Mouse (Mus musculus): ENCODE measurements around the gene Ankle1. TPM values are rescaled to one million over a fixed set of nuclear protein-coding genes. Genes with fewer than 3 reads are reported as not detected.
A peak's percentile ranks its signal among the peaks of the same experiment; 100 is the strongest.

Gene Ankle1
- 39.5 and 40.9 TPM in 2 replicates for polyA plus RNA-seq (2015; fragmentation: Nextera tagmentation; extraction: Ambion mirVana)

GRCm38 (mm10) chr8:71405401-71406098 lies at the start of gene Ankle1:
Gene Ankle1, plus strand, starts transcription at chr8:71406010.
- H3K36me3 ChIP-seq = peaks cover 43% of the 10 kb centered on the region
- ATAC-seq (ENCODE audit: low read depth) (peak; percentile 87), DNase-seq (peak; percentile 97)
- peak within 1 kb of the TSS; percentile 89 for H3K4me2 ChIP-seq
- H3K4me3 ChIP-seq (replicated peaks) = peak within 1 kb of the TSS; percentile 98
- H3K4me1 ChIP-seq (replicated peaks) = peaks cover 41% of the 10 kb centered on the region
- peak within 1 kb of the TSS; percentile 98 for H3K9ac ChIP-seq
- H3K27ac ChIP-seq = peak within 1 kb of the TSS; percentile 87
- no peaks in the 10 kb centered on the region for H3K9me3 ChIP-seq (replicated peaks)
- 11% methylated on average over 33 of the region's 33 CpGs for WGBS (ENCODE audit: insufficient replicate concordance)
- H3K27me3 ChIP-seq = no peaks in the 10 kb centered on the region

- H3K4me1 ChIP-seq (replicated peaks) = no peaks in the 10 kb centered on the region
- H3K9me3 ChIP-seq (replicated peaks) = no peaks in the 10 kb centered on the region
- WGBS (ENCODE audit: insufficient replicate concordance) = 80% methylated on average over 3 of the region's 3 CpGs
- no peak overlapping the region for H3K4me2 ChIP-seq
- H3K27me3 ChIP-seq = no peaks in the 10 kb centered on the region
- DNase-seq (no peak), ATAC-seq (ENCODE audit: low read depth) (no peak)
- H3K27ac ChIP-seq = no peak overlapping the region
- H3K9ac ChIP-seq = no peak overlapping the region
- H3K4me3 ChIP-seq (replicated peaks) = no peak overlapping the region
- H3K36me3 ChIP-seq = peaks cover 73% of the 10 kb centered on the region
These were observed 47.8 kb upstream of the Ankle1 start for GRCm38 (mm10) chr8:71358026-71358425.

GRCm38 (mm10) chr8:71366771-71367528 lies 38.9 kb upstream of the Ankle1 start, which contains the start of gene Use1:
Gene Use1, plus strand, starts transcription at chr8:71366848.
- H3K4me3 ChIP-seq (replicated peaks) = peak within 1 kb of the TSS; percentile 65
- H3K27ac ChIP-seq = peak within 1 kb of the TSS; percentile 87
- DNase-seq = peak; percentile 89
- no peaks in the 10 kb centered on the region for H3K27me3 ChIP-seq
- peak; percentile 73 for ATAC-seq (ENCODE audit: low read depth)
- no peaks in the 10 kb centered on the region for H3K9me3 ChIP-seq (replicated peaks)
- H3K36me3 ChIP-seq = peaks cover 16% of the 10 kb centered on the region
- peak within 1 kb of the TSS; percentile 93 for H3K4me2 ChIP-seq
- WGBS (ENCODE audit: insufficient replicate concordance) = under 1% methylated on average over 56 of the region's 56 CpGs
- H3K9ac ChIP-seq = peak within 1 kb of the TSS; percentile 81
- peaks cover 48% of the 10 kb centered on the region for H3K4me1 ChIP-seq (replicated peaks)

- Histone ChIP-seq H3K27ac (peak overlapping the region; percentile 87), H3K9me3 (replicated peaks) (no peaks in the 10 kb centered on the region), H3K4me1 (replicated peaks) (peaks cover 54% of the 10 kb centered on the region), H3K36me3 (peaks cover 16% of the 10 kb centered on the region), H3K27me3 (no peaks in the 10 kb centered on the region), H3K9ac (peak overlapping the region; percentile 81), H3K4me2 (peak overlapping the region; percentile 93), H3K4me3 (replicated peaks) (peak overlapping the region; percentile 65)
- DNase-seq = no peak
- no peak for ATAC-seq (ENCODE audit: low read depth)
- 30% methylated on average over 17 of the region's 17 CpGs for WGBS (ENCODE audit: insufficient replicate concordance)
These were observed 38.2 kb upstream of the Ankle1 start for GRCm38 (mm10) chr8:71367529-71368176.

- H3K27ac ChIP-seq = peak overlapping the region; percentile 87; the same call in 1 of the 2 replicates
- ATAC-seq (ENCODE audit: low read depth) (no peak), DNase-seq (no peak)
- H3K36me3 ChIP-seq = peaks cover 21% of the 10 kb centered on the region
- peak overlapping the region; percentile 93 for H3K4me2 ChIP-seq
- H3K4me3 ChIP-seq (replicated peaks) = peak overlapping the region; percentile 65
- H3K4me1 ChIP-seq (replicated peaks) = peaks cover 54% of the 10 kb centered on the region
- no peaks in the 10 kb centered on the region for H3K9me3 ChIP-seq (replicated peaks)
- H3K27me3 ChIP-seq = no peaks in the 10 kb centered on the region
- peak overlapping the region; percentile 81 for H3K9ac ChIP-seq
These were observed 37.4 kb upstream of the Ankle1 start for GRCm38 (mm10) chr8:71368366-71368765.

GRCm38 (mm10) chr8:71369040-71369718 lies 36.6 kb upstream of the Ankle1 start:
- 85% methylated on average over 10 of the region's 10 CpGs for WGBS (ENCODE audit: insufficient replicate concordance)
- Histone ChIP-seq H3K27ac (peak overlapping the region; percentile 87), H3K4me3 (replicated peaks) (no peak overlapping the region), H3K9ac (peak overlapping the region; percentile 81; the same call in 1 of the 2 replicates), H3K36me3 (peaks cover 29% of the 10 kb centered on the region), H3K27me3 (no peaks in the 10 kb centered on the region), H3K9me3 (replicated peaks) (no peaks in the 10 kb centered on the region), H3K4me2 (peak overlapping the region; percentile 93; the same call in 1 of the 2 replicates), H3K4me1 (replicated peaks) (peaks cover 54% of the 10 kb centered on the region)
- no peak for ATAC-seq (ENCODE audit: low read depth)
- no peak for DNase-seq

GRCm38 (mm10) chr8:71370711-71371235 lies 35.0 kb upstream of the Ankle1 start:
- Histone ChIP-seq H3K4me3 (replicated peaks) (peak overlapping the region; percentile 79), H3K4me1 (replicated peaks) (peaks cover 69% of the 10 kb centered on the region), H3K4me2 (peak overlapping the region; percentile 70), H3K27me3 (peaks cover 1% of the 10 kb centered on the region; the same call in 1 of the 2 replicates), H3K9ac (peak overlapping the region; percentile 81), H3K27ac (peak overlapping the region; percentile 73), H3K9me3 (replicated peaks) (no peaks in the 10 kb centered on the region), H3K36me3 (peaks cover 34% of the 10 kb centered on the region)
- 13% methylated on average over 5 of the region's 5 CpGs for WGBS (ENCODE audit: insufficient replicate concordance)
- no peak for ATAC-seq (ENCODE audit: low read depth)
- no peak for DNase-seq

- no peaks in the 10 kb centered on the region for H3K9me3 ChIP-seq (replicated peaks)
- peak within 1 kb of the TSS; percentile 70 for H3K4me2 ChIP-seq
- H3K4me3 ChIP-seq (replicated peaks) = peak within 1 kb of the TSS; percentile 79
- peaks cover 7% of the 10 kb centered on the region for H3K27me3 ChIP-seq
- peaks cover 38% of the 10 kb centered on the region for H3K36me3 ChIP-seq
- H3K4me1 ChIP-seq (replicated peaks) = peaks cover 69% of the 10 kb centered on the region
- ATAC-seq (ENCODE audit: low read depth) (peak; percentile 87), DNase-seq (peak; percentile 98)
- WGBS (ENCODE audit: insufficient replicate concordance) = under 1% methylated on average over 68 of the region's 68 CpGs
- H3K27ac ChIP-seq = peak within 1 kb of the TSS; percentile 88
- H3K9ac ChIP-seq = peak within 1 kb of the TSS; percentile 81
These were observed 34.5 kb upstream of the Ankle1 start, which contains the start of gene Ocel1 for GRCm38 (mm10) chr8:71371236-71371848. Gene Ocel1, plus strand, starts transcription at chr8:71371298.

- Histone ChIP-seq H3K27ac (no peak overlapping the region), H3K4me3 (replicated peaks) (no peak overlapping the region), H3K4me1 (replicated peaks) (peaks cover 76% of the 10 kb centered on the region), H3K9me3 (replicated peaks) (no peaks in the 10 kb centered on the region), H3K36me3 (peaks cover 41% of the 10 kb centered on the region), H3K4me2 (peak overlapping the region; percentile 70; the same call in 1 of the 2 replicates), H3K9ac (no peak overlapping the region), H3K27me3 (peaks cover 18% of the 10 kb centered on the region)
- 87% methylated on average over 12 of the region's 12 CpGs for WGBS (ENCODE audit: insufficient replicate concordance)
- ATAC-seq (ENCODE audit: low read depth) = no peak
- DNase-seq = no peak
These were observed 33.4 kb upstream of the Ankle1 start for GRCm38 (mm10) chr8:71372427-71372826.

- no peak overlapping the region for H3K27ac ChIP-seq
- H3K9ac ChIP-seq = no peak overlapping the region
- H3K27me3 ChIP-seq = peaks cover 23% of the 10 kb centered on the region
- no peaks in the 10 kb centered on the region for H3K9me3 ChIP-seq (replicated peaks)
- peaks cover 76% of the 10 kb centered on the region for H3K4me1 ChIP-seq (replicated peaks)
- H3K36me3 ChIP-seq = peaks cover 47% of the 10 kb centered on the region
- 83% methylated on average over 3 of the region's 3 CpGs for WGBS (ENCODE audit: insufficient replicate concordance)
- H3K4me2 ChIP-seq = no peak overlapping the region
- H3K4me3 ChIP-seq (replicated peaks) = no peak overlapping the region
- no peak for DNase-seq
- ATAC-seq (ENCODE audit: low read depth) = no peak
These were observed 32.8 kb upstream of the Ankle1 start for GRCm38 (mm10) chr8:71373000-71373399.
